Mouse (Mus musculus): Measurements from ENCODE around the gene Ocln.

GRCm38 (mm10) chr13:100511860-100512364 lies 40.6 kb downstream of the Ocln start:
- no peak for TF ChIP-seq HCFC1 (IDR thresholded peaks at IDR 0.05; ENCODE audit: borderline replicate concordance, insufficient read depth, low read length)
- TF ChIP-seq MAFK (IDR thresholded peaks at IDR 0.05; ENCODE audit: insufficient read depth, low read depth, low read length): no peak
- no peak for TF ChIP-seq CHD2 (IDR thresholded peaks at IDR 0.05; ENCODE audit: low read depth, low read length)
- no peak for TF ChIP-seq ZC3H11A (IDR thresholded peaks at IDR 0.05; ENCODE audit: borderline replicate concordance, low read depth, low read length)

All from ES-E14 (cell line).